Mouse (Mus musculus): ENCODE results near the gene Znfx1.
"Not testable (repeated sequence)": the region's sequence is repeated elsewhere in the genome, so short reads cannot be mapped to it uniquely, and the experiment has no call there.

Gene Znfx1

DNA sequence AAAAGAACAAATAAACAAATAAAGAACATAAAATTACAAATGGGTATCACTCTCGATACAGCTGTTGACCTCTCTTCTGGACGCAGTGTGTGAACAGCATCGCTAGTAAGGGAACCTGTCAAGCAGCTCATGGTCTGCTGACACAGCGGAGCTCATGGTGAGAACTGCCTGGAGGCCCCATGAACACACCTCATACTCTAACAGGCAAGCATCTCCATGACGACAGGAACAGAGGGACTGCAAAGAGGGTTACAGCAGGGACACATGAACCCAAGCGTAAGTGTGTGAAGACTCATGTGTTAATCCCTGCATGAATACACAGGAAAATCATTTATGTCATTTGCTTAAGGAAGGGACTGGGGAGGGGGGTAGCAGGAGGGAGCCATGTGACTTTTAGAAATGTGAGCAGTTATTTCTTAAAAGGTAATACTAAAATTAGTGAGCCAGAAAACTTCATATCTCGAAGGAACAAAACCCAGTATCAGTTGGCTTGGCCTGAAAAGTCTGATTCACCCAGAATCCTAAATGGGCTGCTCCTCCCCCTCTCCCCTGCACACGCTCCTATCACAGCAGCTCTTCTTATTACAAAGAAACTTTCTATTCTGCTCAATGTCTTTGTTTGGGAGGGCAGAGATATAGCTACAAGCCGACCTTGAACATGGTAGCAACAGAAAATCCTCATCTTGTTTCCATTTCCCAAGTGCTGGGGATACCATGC, 9.5 kb downstream of the Znfx1 start:
- no peak for DNase-seq (ENCODE audit: low read depth, low spot score)

DNA sequence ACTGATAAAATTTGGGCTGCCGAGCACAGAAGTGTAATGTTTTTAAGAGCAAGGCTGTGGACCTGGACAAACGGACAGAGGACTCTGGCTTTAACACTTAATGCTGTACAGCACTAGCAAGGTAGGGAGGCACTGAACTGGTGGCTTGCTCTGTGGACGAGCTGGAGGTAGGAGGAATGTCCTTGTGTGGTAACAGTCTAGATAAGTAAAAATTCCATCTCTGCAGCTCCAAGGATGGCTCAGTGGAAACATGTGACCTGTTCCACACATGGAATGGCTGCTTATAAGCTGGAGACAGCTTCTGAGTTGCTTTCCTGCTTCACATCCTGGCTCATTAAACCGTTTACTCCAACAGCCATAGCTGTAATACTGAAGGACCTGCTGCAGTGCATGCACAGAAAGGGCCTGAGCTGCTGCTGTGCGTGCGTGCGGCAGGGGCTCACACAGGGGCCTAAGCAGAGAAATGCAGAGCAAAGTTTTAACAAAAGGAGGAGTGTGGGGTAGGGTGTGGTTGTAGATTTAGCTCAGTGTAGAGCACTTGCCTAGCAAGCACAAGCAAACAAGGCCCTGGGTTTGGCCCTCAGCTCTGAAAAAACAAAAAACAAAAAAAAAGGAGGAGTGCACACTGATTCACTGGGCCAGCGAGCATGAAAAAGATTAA, 14.0 kb downstream of the Znfx1 start:
- DNase-seq (ENCODE audit: low read depth, low spot score), result no peak

DNA sequence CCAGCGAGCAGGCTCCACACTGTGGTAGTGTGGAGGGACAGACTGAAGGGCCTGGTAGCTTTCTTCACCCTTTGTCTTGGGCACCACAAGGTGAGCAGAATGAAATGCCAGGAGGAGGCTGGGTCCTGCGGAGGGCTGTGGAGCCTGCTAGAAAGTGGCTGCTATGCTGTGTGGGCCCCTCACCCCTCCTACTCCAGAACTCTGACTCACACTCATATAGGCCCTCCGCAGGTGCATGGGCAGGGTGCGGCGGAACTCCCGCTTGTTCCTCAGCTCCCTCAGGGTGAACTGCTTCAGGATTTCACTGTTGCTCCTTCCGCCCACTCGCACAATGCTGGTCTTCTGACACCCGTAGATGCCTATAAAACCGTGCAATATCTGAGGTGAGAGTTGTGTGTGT, 14.6 kb downstream of the Znfx1 start:
- DNase-seq (ENCODE audit: low read depth, low spot score), result no peak

DNA sequence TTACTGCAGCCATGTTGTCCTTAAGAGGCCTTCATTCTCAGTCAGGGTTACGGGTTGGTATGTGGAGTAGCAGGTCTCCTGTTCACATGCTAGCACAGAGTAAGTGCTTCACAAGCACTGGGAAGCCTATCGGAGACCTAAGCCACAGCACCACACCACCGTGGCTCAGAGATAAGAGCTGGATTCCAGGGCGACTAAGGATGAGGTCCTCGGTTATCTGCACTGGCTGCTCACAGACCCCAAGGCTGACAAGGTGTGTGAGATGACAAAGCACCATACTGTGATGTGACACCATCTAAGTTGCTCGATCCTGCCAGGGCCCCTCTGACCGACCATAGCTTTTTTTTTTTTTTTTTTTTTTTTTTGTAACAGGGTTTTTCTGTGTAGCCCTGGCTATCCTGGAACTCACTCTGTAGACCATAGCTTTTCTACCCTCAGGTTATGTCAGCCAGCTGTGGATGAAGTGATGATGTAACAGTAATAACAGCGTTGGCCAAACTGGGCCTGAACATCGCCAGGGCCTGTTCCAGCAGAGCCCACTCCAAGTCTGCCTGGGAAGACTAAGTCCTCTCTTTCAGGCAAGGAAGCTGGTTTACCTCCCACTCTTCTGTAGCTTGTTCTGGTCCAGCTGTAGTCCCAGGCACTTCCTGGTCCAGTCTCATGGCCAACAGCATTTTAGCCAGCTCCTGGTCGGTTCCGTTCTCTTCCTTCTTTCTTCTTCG, 19.3 kb downstream of the Znfx1 start:
- DNase-seq (ENCODE audit: low read depth, low spot score), result no peak

DNA sequence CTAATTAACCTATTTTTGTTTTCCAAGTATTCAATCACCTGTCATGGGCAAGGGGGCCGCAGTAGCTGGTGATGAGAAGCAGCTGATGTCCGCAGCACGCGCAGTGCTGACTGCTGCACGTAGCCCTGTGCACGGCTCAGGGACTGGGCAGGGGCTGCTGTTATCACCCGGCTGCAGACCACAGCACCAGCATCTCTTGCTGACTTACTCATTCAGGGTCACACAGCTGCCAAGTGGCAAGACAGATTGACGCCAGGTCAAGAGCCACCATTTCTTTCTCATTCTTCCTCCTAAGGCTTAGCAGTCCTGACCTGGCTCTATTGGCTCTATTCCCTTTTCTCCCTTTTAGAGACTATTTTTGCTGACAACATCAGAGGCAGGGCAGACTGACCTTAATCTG, 23.4 kb downstream of the Znfx1 start:
- no peak for DNase-seq (ENCODE audit: low read depth, low spot score)

DNA sequence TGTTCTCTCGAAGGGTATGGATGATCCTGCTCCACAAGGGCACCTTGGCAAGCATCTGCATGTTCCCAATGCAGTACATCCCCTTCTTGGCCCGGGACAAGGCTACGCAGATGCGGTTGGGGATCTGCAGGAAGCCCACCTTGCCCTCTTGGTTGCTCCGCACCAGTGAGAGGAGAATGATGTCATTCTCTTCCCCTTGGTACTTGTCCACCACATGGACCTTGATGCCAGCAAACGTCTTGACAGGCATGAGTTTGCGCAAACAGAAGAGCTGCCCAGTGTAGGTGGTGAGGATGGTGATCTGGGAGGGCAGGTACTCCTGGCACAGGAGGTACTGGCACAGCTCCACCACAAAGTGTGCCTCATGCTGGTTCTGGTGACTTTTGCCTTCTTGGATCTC, 24.1 kb downstream of the Znfx1 start:
- DNase-seq (ENCODE audit: low read depth, low spot score), result no peak

DNA sequence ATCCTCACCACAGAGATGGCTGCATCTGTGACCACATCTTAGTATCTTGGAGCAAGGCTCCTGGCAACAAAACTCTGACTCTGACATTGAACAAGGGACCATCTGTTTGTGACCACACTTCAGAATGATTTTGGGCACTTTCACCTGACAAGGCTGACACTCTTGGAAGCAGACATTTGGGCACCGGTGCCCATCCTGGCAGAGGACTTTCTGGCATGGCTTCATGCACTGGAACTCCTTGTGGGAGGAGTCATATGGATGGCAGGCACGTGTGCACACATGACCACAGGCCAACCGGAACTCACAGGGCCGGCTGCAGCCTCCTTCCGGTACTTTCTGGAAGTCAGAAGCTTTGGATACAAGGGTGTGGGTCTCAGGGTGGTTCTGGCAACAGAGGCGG, 24.5 kb downstream of the Znfx1 start:
- no peak for DNase-seq (ENCODE audit: low read depth, low spot score)

DNA sequence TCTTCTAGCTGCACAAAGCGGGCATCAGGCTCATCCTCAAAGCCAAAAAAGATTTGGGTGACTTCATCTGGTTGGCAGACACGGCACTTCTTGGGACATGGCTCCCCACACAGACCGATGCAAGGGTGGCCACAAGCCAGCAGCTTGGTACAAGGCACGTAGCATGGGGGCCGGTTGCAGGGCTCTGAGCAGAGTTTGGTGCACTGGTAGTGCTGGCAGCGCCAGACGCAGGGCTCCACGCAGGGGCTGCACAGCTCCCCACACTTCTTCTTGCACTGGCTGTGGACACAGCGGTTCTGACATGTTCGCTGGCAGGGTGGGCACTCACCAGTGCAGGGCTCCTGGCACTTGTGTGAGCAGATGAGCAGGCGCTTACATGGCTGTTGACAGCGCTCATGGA, 25.1 kb downstream of the Znfx1 start:
- no peak for DNase-seq (ENCODE audit: low read depth, low spot score)

DNA sequence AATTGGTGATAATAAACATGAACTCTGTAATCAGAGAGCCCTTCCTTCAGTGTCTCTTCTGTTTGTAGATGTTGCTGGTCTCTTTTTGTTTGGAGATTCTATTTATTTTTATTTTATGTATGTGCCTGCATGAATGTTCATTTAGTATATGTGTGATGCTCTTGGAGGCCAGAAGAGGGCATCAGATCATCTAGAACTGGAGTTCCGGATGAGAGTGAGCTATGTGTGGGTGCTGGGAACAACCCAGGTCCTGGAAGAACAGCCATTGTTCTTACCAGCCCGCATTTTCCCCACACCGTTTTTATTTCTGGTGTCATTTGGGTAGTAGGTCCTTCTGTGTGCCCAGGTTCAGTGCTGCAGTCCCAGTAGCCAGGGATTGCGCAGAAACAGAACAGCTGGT, 32.3 kb downstream of the Znfx1 start:
- no peak for DNase-seq (ENCODE audit: low read depth, low spot score)

DNA sequence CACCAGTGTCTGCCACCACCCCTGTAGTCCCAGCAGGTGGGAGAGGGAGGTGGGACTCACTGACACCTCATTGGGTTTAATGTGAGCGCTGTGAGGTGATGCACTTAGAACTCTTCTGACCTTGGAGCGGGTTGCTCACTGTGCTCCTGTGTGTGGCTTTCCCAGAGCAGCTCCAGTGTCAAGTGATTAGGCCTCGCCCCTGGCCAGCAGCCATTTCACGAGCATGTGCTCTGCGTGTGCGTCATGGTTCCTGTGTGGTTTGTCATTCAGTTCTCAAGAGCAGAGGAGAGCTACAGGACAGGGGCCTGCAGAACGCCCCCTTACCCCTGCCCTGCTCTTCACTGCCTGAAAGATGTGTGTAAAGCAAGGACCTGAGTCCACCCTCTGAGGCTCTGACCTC, 34.3 kb downstream of the Znfx1 start:
- no peak for DNase-seq (ENCODE audit: low read depth, low spot score)

DNA sequence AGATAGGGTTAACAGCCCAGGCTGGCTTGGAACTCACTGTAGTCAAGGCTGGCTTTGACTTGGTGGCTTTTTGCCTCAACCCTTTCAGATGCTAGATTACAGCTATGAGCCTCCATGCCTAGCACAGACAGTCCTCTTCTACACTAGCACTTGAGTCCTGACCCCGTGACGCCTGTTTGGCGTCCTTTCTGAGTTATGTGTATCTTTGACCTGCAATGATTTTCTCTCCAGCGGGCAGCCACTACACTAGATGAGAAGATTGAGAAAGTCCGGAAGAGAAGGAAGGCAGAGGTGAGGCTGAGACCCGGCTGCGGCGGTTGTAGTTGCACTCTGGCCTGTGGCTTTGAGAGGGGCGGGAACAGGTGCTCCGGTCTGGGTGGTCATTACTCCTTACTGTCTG, 43.4 kb downstream of the Znfx1 start:
- DNase-seq (ENCODE audit: low read depth, low spot score), result no peak

DNA sequence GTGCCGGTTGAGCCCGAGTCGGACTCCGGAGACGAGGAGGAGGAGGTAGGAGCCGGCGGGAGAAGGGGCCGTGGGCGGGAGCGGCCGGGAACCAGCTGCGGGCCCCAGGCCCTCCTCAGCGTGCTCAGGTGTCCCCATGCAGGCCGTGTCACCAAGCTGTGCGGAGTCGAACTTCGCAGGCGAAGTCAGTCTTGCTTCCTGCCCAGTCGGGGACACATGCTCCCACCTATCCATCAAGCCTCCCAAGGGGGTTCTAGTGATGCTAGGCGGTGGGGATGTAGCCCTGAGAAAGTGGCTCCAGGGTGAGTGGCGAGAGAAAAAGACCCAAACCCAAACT, 47.5 kb downstream of the Znfx1 start:
- DNase-seq (ENCODE audit: low read depth, low spot score), result no peak

DNA sequence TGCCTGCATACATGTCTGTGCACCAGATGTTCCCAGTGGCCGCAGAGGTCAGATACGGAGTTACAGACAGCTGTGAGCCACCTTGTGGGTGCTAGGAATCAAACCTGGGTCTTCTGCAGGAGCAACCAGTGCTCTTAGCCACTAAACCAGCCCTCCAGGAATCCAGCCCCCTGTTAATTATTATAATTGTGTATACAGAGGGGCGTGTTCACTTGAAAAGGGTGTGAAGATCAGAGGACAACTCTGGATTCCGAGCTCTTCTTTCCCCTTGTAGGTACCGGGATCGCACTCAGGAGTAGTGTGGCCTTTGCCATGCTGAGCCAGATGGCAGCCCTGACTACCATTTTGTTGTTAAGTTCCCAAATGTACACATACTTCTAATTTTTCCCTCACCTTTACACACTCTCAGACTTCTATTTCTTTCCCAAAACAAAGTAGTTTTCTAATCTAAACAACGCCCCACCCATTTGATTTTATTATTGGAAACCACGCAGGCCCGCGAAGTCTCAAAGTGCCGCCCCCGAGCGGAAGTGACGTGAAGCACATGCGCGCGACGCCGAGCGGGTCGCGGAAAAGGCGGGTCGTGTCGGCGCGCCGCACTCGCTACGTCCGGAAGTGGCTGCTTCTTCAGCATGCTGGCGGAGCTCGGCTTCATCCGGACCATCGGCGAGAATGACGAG, 48.0 kb downstream of the Znfx1 start, which contains the start of gene Ddx27:
TSS of gene Ddx27 (plus strand) at position 492 of the 680 bp plus-strand sequence.
- DNase-seq (ENCODE audit: low read depth, low spot score), result peak; percentile 87

DNA sequence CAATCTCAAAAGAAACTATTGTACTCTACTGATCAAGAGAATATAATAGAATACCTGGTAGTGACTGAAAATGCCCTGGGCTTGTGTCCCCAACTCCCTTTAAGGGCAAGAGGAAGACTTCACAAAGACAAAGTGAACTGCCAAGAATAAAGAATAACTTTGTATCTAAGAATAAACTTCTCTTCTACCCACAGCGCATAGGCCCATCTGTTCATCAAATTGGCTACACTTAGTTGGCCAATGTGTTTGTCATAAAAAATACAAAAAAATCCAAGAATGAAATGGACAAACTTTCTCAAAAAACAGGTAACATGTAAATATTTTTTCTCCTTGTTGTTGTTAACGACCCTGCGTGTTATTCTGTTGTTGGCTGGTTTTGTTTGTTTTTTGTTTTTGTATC, 52.3 kb downstream of the Znfx1 start:
- DNase-seq (ENCODE audit: low read depth, low spot score), result no peak

DNA sequence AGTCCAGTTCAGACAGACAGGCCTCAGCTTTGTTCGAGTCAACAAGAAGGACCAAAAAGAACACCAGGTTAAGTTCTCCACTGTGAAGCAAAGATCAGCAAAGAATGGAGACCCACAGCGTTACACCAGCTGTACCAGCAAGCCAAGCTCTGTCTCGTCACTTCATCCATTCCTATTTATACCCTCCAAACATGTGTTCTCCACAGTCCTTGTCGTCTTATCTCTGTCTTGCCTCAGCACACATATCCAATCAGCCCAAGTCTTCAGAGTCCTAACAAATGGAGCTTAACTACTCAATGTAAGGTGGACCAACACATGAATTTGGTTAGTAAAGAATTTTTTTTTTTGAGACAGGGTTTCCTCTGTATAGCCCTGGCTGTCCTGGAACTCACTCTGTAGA, 53.3 kb downstream of the Znfx1 start:
- DNase-seq (ENCODE audit: low read depth, low spot score), result no peak

DNA sequence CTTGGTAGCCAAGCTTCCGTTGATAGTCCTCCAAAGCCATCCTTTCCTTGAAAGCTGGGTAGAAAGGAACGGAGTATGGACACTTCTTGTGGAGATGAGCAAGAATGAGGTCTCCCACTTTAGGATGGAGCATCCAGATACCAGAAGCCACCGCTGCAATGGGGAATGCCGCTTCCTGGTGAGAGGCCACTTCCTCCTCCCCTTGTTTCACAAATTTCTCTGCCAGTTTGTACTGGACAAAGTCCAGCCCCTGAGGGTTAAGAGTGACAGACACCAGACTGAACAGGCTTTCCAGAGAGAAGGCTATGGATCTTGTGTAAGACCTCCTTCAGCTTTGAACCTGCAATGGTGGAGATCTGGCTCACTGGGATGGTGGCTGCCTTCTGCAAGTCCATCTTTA, 55.2 kb downstream of the Znfx1 start:
- DNase-seq (ENCODE audit: low read depth, low spot score), result not testable (repeated sequence)

DNA sequence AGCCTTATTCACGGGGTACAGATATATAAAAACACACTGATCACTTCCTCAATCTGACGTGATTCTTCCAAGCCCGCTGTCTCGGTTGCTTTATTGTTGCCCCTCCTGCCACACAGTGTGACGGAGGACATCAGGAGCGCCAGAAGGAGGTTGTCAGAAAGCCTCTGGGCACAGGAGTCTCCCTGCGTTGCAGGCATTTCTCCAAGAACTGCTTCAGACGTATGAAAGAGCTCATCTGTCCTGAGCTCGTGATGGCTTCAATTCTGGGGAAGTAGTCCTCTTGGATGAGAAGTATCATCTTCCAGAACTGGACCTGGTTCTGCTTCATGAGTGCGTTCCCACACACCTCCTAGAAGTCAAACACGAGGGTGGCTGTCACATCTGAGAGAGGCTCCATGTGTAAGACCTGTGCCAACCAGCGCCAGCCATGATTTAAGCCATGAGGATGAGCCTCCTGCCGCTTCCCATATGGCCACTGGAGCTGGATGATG, 55.8 kb downstream of the Znfx1 start:
- DNase-seq (ENCODE audit: low read depth, low spot score), result no peak

DNA sequence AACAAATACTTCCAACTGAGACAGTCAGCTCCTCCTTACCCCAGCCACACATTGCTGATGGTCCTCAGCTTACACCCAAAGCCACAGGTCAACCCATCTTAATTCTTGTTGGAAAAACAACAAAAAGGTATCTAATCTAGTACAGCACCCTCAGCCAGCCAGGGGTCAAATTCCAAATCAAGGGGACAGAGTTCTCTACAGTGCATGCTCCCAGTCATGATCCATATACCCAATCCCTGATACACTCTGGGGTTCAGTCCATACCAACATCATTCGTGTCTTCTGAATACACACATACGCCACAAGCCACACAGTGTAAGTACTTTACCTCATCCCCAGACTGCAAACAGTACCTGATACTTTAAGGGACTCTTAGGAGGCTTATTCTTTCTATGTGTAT, 56.5 kb downstream of the Znfx1 start:
- DNase-seq (ENCODE audit: low read depth, low spot score), result no peak

DNA sequence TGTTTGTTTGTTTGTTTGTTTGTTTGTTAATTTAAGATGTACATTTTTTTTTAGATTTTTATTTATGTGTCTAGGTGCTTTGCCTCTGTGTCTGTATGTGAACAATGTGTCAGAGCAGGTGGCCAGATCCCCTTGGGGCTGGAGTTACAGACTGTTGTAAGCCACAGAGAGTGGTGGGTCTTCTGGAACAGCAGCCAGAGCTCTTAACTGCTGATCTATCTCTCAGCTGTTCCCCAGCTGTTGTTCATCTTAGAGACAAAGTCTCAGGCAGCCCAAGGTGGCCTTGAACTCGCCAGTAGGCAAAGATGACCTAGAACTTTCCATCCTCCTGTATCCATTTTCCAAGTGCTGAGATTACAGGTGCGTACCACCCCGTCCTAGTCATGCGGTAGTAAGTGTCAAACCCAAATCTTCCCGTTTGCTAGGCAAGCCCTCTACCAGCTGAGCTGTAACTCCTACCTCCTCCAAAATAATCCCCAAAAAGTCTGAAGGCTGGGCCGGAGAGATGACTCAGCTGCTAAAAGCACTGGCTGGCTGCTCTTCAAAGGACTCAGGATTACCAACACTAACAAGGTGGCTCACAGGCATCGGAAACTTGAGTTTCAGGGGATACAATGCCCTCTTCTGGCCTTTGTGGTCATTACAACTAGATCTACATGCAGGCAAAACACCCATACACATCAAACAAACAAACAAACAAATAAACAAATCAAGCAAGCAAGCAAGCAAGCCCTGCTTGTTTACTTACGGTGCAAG, 58.5 kb downstream of the Znfx1 start:
- peak; percentile 68 for DNase-seq (ENCODE audit: low read depth, low spot score)

DNA sequence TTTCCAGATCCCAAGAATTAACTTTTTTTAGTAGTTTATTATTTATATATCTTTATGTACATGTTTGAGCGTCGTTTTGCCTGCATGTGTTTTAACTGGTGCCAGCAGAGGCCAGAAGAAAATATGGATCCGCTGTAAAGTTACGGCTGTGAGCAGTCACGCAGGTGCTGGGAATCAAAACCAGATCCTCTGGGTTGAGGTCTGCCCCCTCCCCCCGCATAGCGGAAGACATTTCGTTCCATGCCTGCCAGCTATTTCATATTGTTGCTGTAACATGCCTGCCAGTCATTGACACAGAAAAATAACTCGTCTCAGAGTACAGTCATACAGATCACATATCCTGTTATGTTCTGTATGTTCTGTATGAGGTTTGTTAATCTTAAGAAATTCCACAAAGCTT, 61.3 kb downstream of the Znfx1 start:
- DNase-seq (ENCODE audit: low read depth, low spot score), result no peak

DNA sequence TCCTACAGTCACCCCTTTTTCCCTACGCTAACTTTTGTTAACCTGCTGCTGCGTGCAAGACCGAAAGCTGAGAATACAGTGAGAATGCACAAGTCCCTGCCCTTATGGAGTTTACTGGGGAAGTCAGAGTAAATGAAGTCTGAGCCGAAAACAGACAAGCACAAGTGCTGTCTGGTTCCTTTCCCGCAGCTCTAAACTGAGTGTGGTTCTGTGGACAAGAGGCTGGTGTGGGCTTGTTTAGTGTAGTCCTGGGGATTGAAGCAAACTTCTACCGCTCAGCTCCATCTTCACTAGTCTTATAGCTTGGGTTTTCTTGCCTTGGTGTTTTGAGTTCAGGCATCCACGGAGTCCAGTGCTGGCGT, 66.3 kb downstream of the Znfx1 start:
- DNase-seq (ENCODE audit: low read depth, low spot score), result no peak

Data from retina, postnatal 7 days (tissue).